Mouse (Mus musculus): ENCODE data around the gene Actr6. TPM values are rescaled to one million over a fixed set of nuclear protein-coding genes. Genes with fewer than 3 reads are reported as not detected.

Actr6 gene
- polyA plus RNA-seq, 1 experiment from 2014 or later: 45.0 TPM

GRCm38 (mm10) chr10:89747221-89747905 lies 15.3 kb upstream of the Actr6 start:
- Histone ChIP-seq H3K27ac (no peak overlapping the region), H3K9ac (no peak overlapping the region), H3K9me3 (no peaks in the 10 kb centered on the region), H3K4me1 (peaks cover 9% of the 10 kb centered on the region), H3K4me3 (replicated peaks) (no peak overlapping the region), H3K36me3 (replicated peaks) (no peaks in the 10 kb centered on the region), H3K4me2 (no peak overlapping the region), H3K27me3 (no peaks in the 10 kb centered on the region)
- WGBS: 89% methylated on average over 8 of the region's 8 CpGs
- ATAC-seq (ENCODE audit: low FRiP score): no peak

GRCm38 (mm10) chr10:89746581-89746980 lies 14.5 kb upstream of the Actr6 start:
- Histone ChIP-seq H3K4me3 (replicated peaks) (no peak overlapping the region), H3K36me3 (replicated peaks) (no peaks in the 10 kb centered on the region), H3K4me2 (no peak overlapping the region), H3K9ac (no peak overlapping the region), H3K27ac (no peak overlapping the region), H3K27me3 (no peaks in the 10 kb centered on the region), H3K4me1 (peaks cover 9% of the 10 kb centered on the region), H3K9me3 (no peaks in the 10 kb centered on the region)
- ATAC-seq (ENCODE audit: low FRiP score): no peak
- WGBS: 78% methylated on average over 3 of the region's 3 CpGs

DNA sequence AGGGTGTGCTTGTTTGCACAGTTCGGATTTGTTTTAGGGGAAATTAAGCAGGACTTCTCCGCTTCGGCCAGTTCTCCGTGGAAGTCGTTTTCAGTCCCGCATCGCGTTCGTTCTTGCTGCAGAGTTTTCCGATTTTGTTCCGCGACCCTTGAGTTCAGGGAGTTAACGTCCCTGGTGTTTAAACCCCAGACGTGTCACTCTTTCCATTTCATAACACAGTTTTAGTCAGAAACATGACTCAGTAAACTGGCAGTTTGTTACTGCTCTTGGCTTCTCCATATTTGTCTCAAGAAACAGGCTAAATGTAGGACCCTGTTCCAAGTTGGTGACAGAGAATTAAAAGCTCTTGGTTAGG lies 13.5 kb upstream of the Actr6 start:
- Histone ChIP-seq H3K4me3 (replicated peaks) (peak overlapping the region; percentile 90), H3K27ac (peak overlapping the region; percentile 85; the same call in 1 of the 2 replicates), H3K36me3 (replicated peaks) (no peaks in the 10 kb centered on the region), H3K4me1 (peaks cover 9% of the 10 kb centered on the region), H3K27me3 (no peaks in the 10 kb centered on the region), H3K9ac (peak overlapping the region; percentile 80), H3K4me2 (peak overlapping the region; percentile 73), H3K9me3 (no peaks in the 10 kb centered on the region)
- under 1% methylated on average over 14 of the region's 14 CpGs for WGBS
- ATAC-seq (ENCODE audit: low FRiP score): no peak

- H3K27me3 ChIP-seq: no peaks in the 10 kb centered on the region
- peak; percentile 98 for ATAC-seq (ENCODE audit: low FRiP score)
- H3K4me3 ChIP-seq (replicated peaks): peak within 1 kb of the TSS; percentile 90
- no peaks in the 10 kb centered on the region for H3K9me3 ChIP-seq
- peak within 1 kb of the TSS; percentile 80 for H3K9ac ChIP-seq
- H3K4me2 ChIP-seq: peak within 1 kb of the TSS; percentile 73
- WGBS: under 1% methylated on average over 80 of the region's 85 CpGs
- no peaks in the 10 kb centered on the region for H3K36me3 ChIP-seq (replicated peaks)
- H3K27ac ChIP-seq: peak within 1 kb of the TSS; percentile 85
- peaks cover 9% of the 10 kb centered on the region for H3K4me1 ChIP-seq
Measured at GRCm38 (mm10) chr10:89744871-89745665, 13.0 kb upstream of the Actr6 start, which contains the start of gene Uhrf1bp1l. TSS of gene Uhrf1bp1l (plus strand) at chr10:89744991.

DNA sequence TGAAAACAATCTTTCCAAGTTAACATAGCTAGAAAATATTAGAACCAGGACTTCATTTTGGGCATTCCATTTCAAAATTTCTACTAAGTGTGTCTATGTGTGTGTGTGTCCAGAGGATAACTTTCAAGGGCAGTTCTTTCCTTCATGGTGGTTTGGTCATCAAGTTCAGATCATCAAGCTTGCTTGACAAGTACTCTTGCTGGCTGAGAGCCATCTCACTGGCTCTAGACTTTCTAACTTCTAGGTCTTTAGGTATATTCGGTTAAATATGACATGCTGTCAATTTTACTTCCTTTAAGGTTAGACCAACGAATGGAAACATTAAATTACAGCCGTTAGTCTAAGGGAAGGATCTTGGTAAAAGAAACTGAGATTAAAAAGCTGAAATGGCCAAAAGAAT lies 12.2 kb upstream of the Actr6 start:
- H3K9me3 ChIP-seq: no peaks in the 10 kb centered on the region
- WGBS: 26% methylated on average over 3 of the region's 3 CpGs
- no peak overlapping the region for H3K27ac ChIP-seq
- H3K27me3 ChIP-seq: no peaks in the 10 kb centered on the region
- no peak for ATAC-seq (ENCODE audit: low FRiP score)
- no peaks in the 10 kb centered on the region for H3K36me3 ChIP-seq (replicated peaks)
- peaks cover 9% of the 10 kb centered on the region for H3K4me1 ChIP-seq
- peak overlapping the region; percentile 90 for H3K4me3 ChIP-seq (replicated peaks)
- no peak overlapping the region; the same call in 1 of the 2 replicates for H3K9ac ChIP-seq
- H3K4me2 ChIP-seq: peak overlapping the region; percentile 73

- ATAC-seq (ENCODE audit: low FRiP score): no peak
- Histone ChIP-seq H3K27ac (no peak overlapping the region), H3K27me3 (no peaks in the 10 kb centered on the region), H3K4me2 (no peak overlapping the region), H3K9ac (no peak overlapping the region), H3K9me3 (no peaks in the 10 kb centered on the region), H3K4me3 (replicated peaks) (no peak overlapping the region), H3K36me3 (replicated peaks) (no peaks in the 10 kb centered on the region), H3K4me1 (peaks cover 9% of the 10 kb centered on the region)
- 93% methylated on average over 4 of the region's 4 CpGs for WGBS
Measured at GRCm38 (mm10) chr10:89743266-89743665, 11.2 kb upstream of the Actr6 start.

GRCm38 (mm10) chr10:89740995-89741394 lies 8.9 kb upstream of the Actr6 start:
- Histone ChIP-seq H3K4me1 (no peaks in the 10 kb centered on the region; the same call in 1 of the 2 replicates), H3K9ac (no peak overlapping the region), H3K27me3 (no peaks in the 10 kb centered on the region), H3K36me3 (replicated peaks) (no peaks in the 10 kb centered on the region), H3K27ac (no peak overlapping the region), H3K4me3 (replicated peaks) (no peak overlapping the region), H3K9me3 (no peaks in the 10 kb centered on the region), H3K4me2 (no peak overlapping the region)
- ATAC-seq (ENCODE audit: low FRiP score): no peak
- WGBS: 84% methylated on average over 6 of the region's 6 CpGs

- Histone ChIP-seq H3K36me3 (replicated peaks) (no peaks in the 10 kb centered on the region), H3K4me2 (no peak overlapping the region), H3K27me3 (no peaks in the 10 kb centered on the region), H3K9ac (no peak overlapping the region), H3K4me1 (no peaks in the 10 kb centered on the region), H3K9me3 (no peaks in the 10 kb centered on the region), H3K4me3 (replicated peaks) (no peak overlapping the region), H3K27ac (no peak overlapping the region)
- ATAC-seq (ENCODE audit: low FRiP score): no peak
- 56% methylated on average over 7 of the region's 7 CpGs for WGBS
Measured at GRCm38 (mm10) chr10:89739703-89740102, 7.6 kb upstream of the Actr6 start.

- no peak for ATAC-seq (ENCODE audit: low FRiP score)
- H3K36me3 ChIP-seq (replicated peaks): no peaks in the 10 kb centered on the region
- no peak overlapping the region for H3K27ac ChIP-seq
- H3K9ac ChIP-seq: no peak overlapping the region
- H3K27me3 ChIP-seq: no peaks in the 10 kb centered on the region
- 92% methylated on average over 9 of the region's 9 CpGs for WGBS
- H3K4me1 ChIP-seq: no peaks in the 10 kb centered on the region
- H3K4me3 ChIP-seq (replicated peaks): no peak overlapping the region
- H3K4me2 ChIP-seq: no peak overlapping the region
- H3K9me3 ChIP-seq: no peaks in the 10 kb centered on the region
Measured at GRCm38 (mm10) chr10:89738395-89738794, 6.3 kb upstream of the Actr6 start.

DNA sequence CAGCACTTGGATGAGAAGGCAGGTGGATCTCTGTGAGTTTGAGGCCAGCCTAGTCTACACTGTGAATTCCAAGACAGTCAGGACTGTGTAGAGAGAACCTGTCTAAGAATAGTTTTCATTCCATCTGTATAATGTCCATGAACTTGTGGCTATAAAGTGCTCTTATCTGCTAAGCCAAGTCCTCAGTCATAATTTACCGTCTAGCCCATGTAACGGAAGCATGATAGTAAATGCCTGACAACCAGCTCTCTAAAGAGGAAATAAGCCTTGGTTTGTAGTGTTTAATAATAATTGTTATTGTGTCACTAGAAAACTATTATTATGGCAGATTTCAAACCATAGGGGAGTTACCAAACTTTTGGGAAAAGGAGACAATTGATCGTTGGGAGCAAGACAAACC lies 5.8 kb upstream of the Actr6 start:
- Histone ChIP-seq H3K4me1 (peaks cover under 1% of the 10 kb centered on the region; the same call in 1 of the 2 replicates), H3K9ac (no peak overlapping the region), H3K36me3 (replicated peaks) (no peaks in the 10 kb centered on the region), H3K4me3 (replicated peaks) (no peak overlapping the region), H3K4me2 (no peak overlapping the region), H3K27me3 (no peaks in the 10 kb centered on the region), H3K27ac (no peak overlapping the region), H3K9me3 (no peaks in the 10 kb centered on the region)
- no peak for ATAC-seq (ENCODE audit: low FRiP score)
- 96% methylated on average over 3 of the region's 3 CpGs for WGBS

GRCm38 (mm10) chr10:89737092-89737491 lies 5.0 kb upstream of the Actr6 start:
- H3K27me3 ChIP-seq: no peaks in the 10 kb centered on the region
- H3K4me2 ChIP-seq: no peak overlapping the region
- no peaks in the 10 kb centered on the region for H3K36me3 ChIP-seq (replicated peaks)
- 44% methylated on average over 5 of the region's 5 CpGs for WGBS
- H3K4me1 ChIP-seq: peaks cover 4% of the 10 kb centered on the region
- no peak for ATAC-seq (ENCODE audit: low FRiP score)
- H3K4me3 ChIP-seq (replicated peaks): no peak overlapping the region
- H3K9ac ChIP-seq: no peak overlapping the region
- H3K9me3 ChIP-seq: no peaks in the 10 kb centered on the region
- H3K27ac ChIP-seq: no peak overlapping the region

- WGBS: 16% methylated on average over 5 of the region's 5 CpGs
- no peak overlapping the region for H3K27ac ChIP-seq
- ATAC-seq (ENCODE audit: low FRiP score): no peak
Measured at GRCm38 (mm10) chr10:89731341-89731740, 754 bp downstream of the Actr6 start.

More at GRCm38 (mm10) chr10:89731341-89731740, 754 bp downstream of the Actr6 start:
- peaks cover 5% of the 10 kb centered on the region for H3K36me3 ChIP-seq (replicated peaks)
- no peaks in the 10 kb centered on the region for H3K9me3 ChIP-seq
- peak overlapping the region; percentile 65 for H3K9ac ChIP-seq
- H3K4me2 ChIP-seq: peak overlapping the region; percentile 70
- no peaks in the 10 kb centered on the region for H3K27me3 ChIP-seq
- H3K4me3 ChIP-seq (replicated peaks): peak overlapping the region; percentile 56
- H3K4me1 ChIP-seq: peaks cover 16% of the 10 kb centered on the region
